24 mouse cellular contexts compared by ENCODE assay signal in genomic region chr2:110365401-110365800, GRCm38 (mm10). TPM values are rescaled to one million over a fixed set of nuclear protein-coding genes. Genes with fewer than 3 reads are reported as not detected.
DNase-seq lines count a peak whose midpoint lies in the region; ATAC-seq and TF ChIP-seq lines count a peak whose summit lies in the region.
"Had no signal": no experiment of that assay in that cellular context is flagged by ENCODE, and none has a peak within 500 bp of the region (broad histone marks: within the 10 kb centered on the region; RNA-seq: fewer than 3 reads in every experiment).

No protein-coding gene starts in this region.

- H3K4me2 ChIP-seq in hindbrain, postnatal 0 days (ENCODE audit: low read depth, low read length), result no peak overlapping the region
- no peak overlapping the region for H3K4me2 ChIP-seq in midbrain, embryonic 13.5 days (replicated peaks)
- H3K4me2 ChIP-seq: heart, embryonic 13.5 days; hindbrain, embryonic 14.5 days had no signal

- H3K4me1 ChIP-seq in hindbrain, embryonic 10.5 days (replicated peaks), result peaks cover 25% of the 10 kb centered on the region
- 0 out of 2 replicates have a peak, but pooled peaks cover 4% of the 10 kb centered on the region for H3K4me1 ChIP-seq in hindbrain, postnatal 0 days (ENCODE audit: insufficient read depth, low read length)
- H3K4me1 ChIP-seq in midbrain, embryonic 10.5 days, result peaks cover 19% of the 10 kb centered on the region
- peaks cover 14% of the 10 kb centered on the region for H3K4me1 ChIP-seq in midbrain, embryonic 13.5 days (replicated peaks)
- peaks cover 12% of the 10 kb centered on the region for H3K4me1 ChIP-seq in limb, embryonic 10.5 days

- TF ChIP-seq CTCF in hindbrain, postnatal 0 days (IDR thresholded peaks at IDR 0.05; ENCODE audit: low read depth), result no peak

- H3K9ac ChIP-seq in hindbrain, postnatal 0 days (replicated peaks; ENCODE audit: low read length), result no peak overlapping the region
- H3K9ac ChIP-seq in midbrain, embryonic 13.5 days (replicated peaks), result no peak overlapping the region
- H3K9ac ChIP-seq: forebrain, postnatal 0 days; heart, embryonic 13.5 days; hindbrain, embryonic 14.5 days had no signal

- DNase-seq in hindbrain, embryonic 10.5 days (ENCODE audit: low spot score), result no peak
- no peak for DNase-seq in hindbrain, postnatal 0 days (ENCODE audit: low spot score)
- DNase-seq in kidney, adult 8-10 months, result peak; percentile 28 to 43
- no peak for DNase-seq in kidney, postnatal 10 days
- DNase-seq in midbrain, embryonic 10.5 days (ENCODE audit: low spot score), result no peak
- no peak for DNase-seq in limb, embryonic 10.5 days (ENCODE audit: low spot score)
- no peak for DNase-seq in frontal cortex, postnatal 10 days (ENCODE audit: low spot score in 2 of 2)
- DNase-seq: adrenal gland, postnatal 14 days; cerebellum, adult 11-12 months; cerebellum, adult 9-10 months; cerebellum, postnatal 25 days; forebrain, postnatal 0 days; gastrocnemius, adult 2 months; gastrocnemius, postnatal 25 days; heart, postnatal 4 days had no signal

- H3K9me3 ChIP-seq in hindbrain, embryonic 10.5 days, result no peaks in the 10 kb centered on the region
- H3K9me3 ChIP-seq in hindbrain, postnatal 0 days (ENCODE audit: low read length), result no peaks in the 10 kb centered on the region
- no peaks in the 10 kb centered on the region for H3K9me3 ChIP-seq in midbrain, embryonic 10.5 days (replicated peaks)
- no peaks in the 10 kb centered on the region for H3K9me3 ChIP-seq in midbrain, embryonic 13.5 days
- no peaks in the 10 kb centered on the region for H3K9me3 ChIP-seq in limb, embryonic 10.5 days (replicated peaks)
- H3K9me3 ChIP-seq: heart, embryonic 13.5 days had no signal

- no peak for ATAC-seq in hindbrain, postnatal 0 days
- no peak for ATAC-seq in midbrain, embryonic 13.5 days
- ATAC-seq: activated CD4-positive, CD25-positive, alpha-beta regulatory T cell, adult 4 months; inflammation-experienced regulatory T-cells, adult 6 months; Patski had no signal

- H3K27ac ChIP-seq in hindbrain, embryonic 10.5 days, result peak overlapping the region; percentile 59
- no peak overlapping the region for H3K27ac ChIP-seq in hindbrain, postnatal 0 days
- peak overlapping the region; percentile 46; the same call in 1 of the 2 replicates for H3K27ac ChIP-seq in midbrain, embryonic 10.5 days (replicated peaks)
- H3K27ac ChIP-seq in midbrain, embryonic 13.5 days, result no peak overlapping the region
- H3K27ac ChIP-seq in limb, embryonic 10.5 days, result peak overlapping the region; percentile 36; the same call in 1 of the 2 replicates
- H3K27ac ChIP-seq: gastrocnemius, adult 2 months; heart, embryonic 13.5 days; hindbrain, embryonic 14.5 days had no signal

- H3K4me3 ChIP-seq in hindbrain, embryonic 10.5 days, result no peak overlapping the region
- no peak overlapping the region for H3K4me3 ChIP-seq in hindbrain, postnatal 0 days (ENCODE audit: low read length)
- H3K4me3 ChIP-seq in midbrain, embryonic 10.5 days, result no peak overlapping the region
- no peak overlapping the region for H3K4me3 ChIP-seq in midbrain, embryonic 13.5 days (replicated peaks)
- H3K4me3 ChIP-seq in limb, embryonic 10.5 days, result no peak overlapping the region
- H3K4me3 ChIP-seq: gastrocnemius, adult 2 months; heart, embryonic 13.5 days had no signal

- no peaks in the 10 kb centered on the region for H3K36me3 ChIP-seq in hindbrain, embryonic 10.5 days
- no peaks in the 10 kb centered on the region for H3K36me3 ChIP-seq in hindbrain, postnatal 0 days (ENCODE audit: insufficient read depth, low read length)
- no peaks in the 10 kb centered on the region for H3K36me3 ChIP-seq in midbrain, embryonic 10.5 days
- H3K36me3 ChIP-seq in midbrain, embryonic 13.5 days, result no peaks in the 10 kb centered on the region
- no peaks in the 10 kb centered on the region for H3K36me3 ChIP-seq in limb, embryonic 10.5 days
- H3K36me3 ChIP-seq: heart, embryonic 13.5 days had no signal

- H3K27me3 ChIP-seq in hindbrain, embryonic 10.5 days (ENCODE audit: insufficient read depth, poor library complexity, severe bottlenecking), result peaks cover 6% of the 10 kb centered on the region
- no peaks in the 10 kb centered on the region for H3K27me3 ChIP-seq in hindbrain, postnatal 0 days (ENCODE audit: insufficient read depth, low read length)
- peaks cover 10% of the 10 kb centered on the region; the same call in 1 of the 2 replicates for H3K27me3 ChIP-seq in midbrain, embryonic 10.5 days (ENCODE audit: low read depth, poor library complexity, severe bottlenecking)
- no peaks in the 10 kb centered on the region for H3K27me3 ChIP-seq in midbrain, embryonic 13.5 days
- H3K27me3 ChIP-seq in limb, embryonic 10.5 days (ENCODE audit: low read depth, poor library complexity, severe bottlenecking), result no peaks in the 10 kb centered on the region
- H3K27me3 ChIP-seq: CH12.LX, Patski had no signal

RNA-seq across cellular contexts. Expression of gene Fibin, which starts 2.4 kb away (rescaled TPM):
- 0.54 and 3.2 TPM in 2 replicates for polyA plus RNA-seq in hindbrain, embryonic 10.5 days (2016; fragmentation: Nextera tagmentation; extraction: Ambion mirVana)
- 8.2 and 11.7 TPM in 2 replicates for total RNA-seq in hindbrain, postnatal 0 days (2014; rRNA removed)
- polyA plus RNA-seq in hindbrain, postnatal 0 days (2015; fragmentation: Nextera tagmentation; extraction: Ambion mirVana), result 8.9 and 9.6 TPM in 2 replicates
- polyA plus RNA-seq in midbrain, embryonic 10.5 days (2016; fragmentation: Nextera tagmentation; extraction: Ambion mirVana), result 0.38 and 1.1 TPM in 2 replicates
- polyA plus RNA-seq in midbrain, embryonic 13.5 days (2015; fragmentation: Nextera tagmentation; extraction: Ambion mirVana), result 0.76 and 1.1 TPM in 2 replicates
- polyA plus RNA-seq in limb, embryonic 10.5 days (2016; fragmentation: Nextera tagmentation; extraction: Ambion mirVana), result 24.3 and 46.5 TPM in 2 replicates
- total RNA-seq: CH12.LX; granulocyte monocyte progenitor cell, adult 5-6 weeks had no signal
- polyA plus RNA-seq: activated CD4-positive, CD25-positive, alpha-beta regulatory T cell, adult 4 months; inflammation-experienced regulatory T-cells, adult 6 months; Patski had no signal

RNA-seq across cellular contexts. Expression of gene Bbox1, which starts 51.0 kb away (rescaled TPM):
- not detected in 2 replicates for polyA plus RNA-seq in hindbrain, embryonic 10.5 days (2016; fragmentation: Nextera tagmentation; extraction: Ambion mirVana)
- 1.4 and 4.6 TPM in 2 replicates for total RNA-seq in hindbrain, postnatal 0 days (2014; rRNA removed)
- 3.9 and 5.4 TPM in 2 replicates for polyA plus RNA-seq in hindbrain, postnatal 0 days (2015; fragmentation: Nextera tagmentation; extraction: Ambion mirVana)
- not detected in 2 replicates for polyA plus RNA-seq in midbrain, embryonic 10.5 days (2016; fragmentation: Nextera tagmentation; extraction: Ambion mirVana)
- polyA plus RNA-seq in midbrain, embryonic 13.5 days (2015; fragmentation: Nextera tagmentation; extraction: Ambion mirVana), result 0.06 and 0.07 TPM in 2 replicates
- polyA plus RNA-seq in limb, embryonic 10.5 days (2016; fragmentation: Nextera tagmentation; extraction: Ambion mirVana), result 0.19 TPM in 1 of 2 replicates, not detected in the other
- total RNA-seq: CH12.LX; granulocyte monocyte progenitor cell, adult 5-6 weeks had no signal
- polyA plus RNA-seq: forebrain, embryonic 11.5 days; heart, embryonic 13.5 days; inflammation-experienced regulatory T-cells, adult 6 months; Patski had no signal

Comparison
In these comparisons a context has a peak if more than half of its experiments do, and no peak if none do; other contexts are left out.
1. DNase-seq: peak in kidney, adult 8-10 months (2 of 2); none in hindbrain, embryonic 10.5 days (single experiment), hindbrain, postnatal 0 days (single experiment), kidney, postnatal 10 days (single experiment), midbrain, embryonic 10.5 days (single experiment), limb, embryonic 10.5 days (single experiment) and frontal cortex, postnatal 10 days (0 of 2).
2. H3K27ac ChIP-seq: peak in hindbrain, embryonic 10.5 days (single experiment), midbrain, embryonic 10.5 days (single experiment) and limb, embryonic 10.5 days (single experiment); none in hindbrain, postnatal 0 days (single experiment) and midbrain, embryonic 13.5 days (single experiment).